Mouse (Mus musculus) limb, embryonic 13.5 days (tissue): ENCODE data around the gene B3gnt4. TPM values are rescaled to one million over a fixed set of nuclear protein-coding genes. Genes with fewer than 3 reads are reported as not detected.
"Not testable (repeated sequence)": the region's sequence is repeated elsewhere in the genome, so short reads cannot be mapped to it uniquely, and the experiment has no call there.

ENCODE experiments used
- ATAC-seq: fragments of 200-750 bp; cut with Nextera tagmentation; 2 replicates; pipeline ENCODE4 v1.8.0; 2017; ENCODE audit warnings: low read depth, moderate number of reproducible peaks, moderate TSS enrichment; ENCODE audit not compliant: low FRiP score
- H3K27ac ChIP-seq: fragments of 300-500 bp; sonication (generic); 2 replicates; pipeline ENCODE4 v1.5.1; 2015; ENCODE audit warnings: inconsistent platforms, mild to moderate bottlenecking, moderate library complexity
- H3K27me3 ChIP-seq: fragments of 300-500 bp; sonication (generic); 2 replicates; pipeline ENCODE4 v1.6.1; 2015; ENCODE audit warnings: mild to moderate bottlenecking, inconsistent platforms
- H3K36me3 ChIP-seq: fragments of 300-500 bp; sonication (generic); 2 replicates; pipeline ENCODE4 v1.6.1; 2015; ENCODE audit warnings: inconsistent platforms, mild to moderate bottlenecking, moderate library complexity
- H3K4me1 ChIP-seq: fragments of 300-500 bp; sonication (generic); 2 replicates; pipeline ENCODE4 v1.6.1; 2015; ENCODE audit warnings: inconsistent platforms
- H3K4me2 ChIP-seq: fragments of 300-500 bp; sonication (generic); replicated peaks from 2 replicates; pipeline ENCODE4 v1.6.1; 2015; ENCODE audit warnings: inconsistent platforms, mild to moderate bottlenecking, moderate library complexity
- H3K4me3 ChIP-seq: fragments of 300-500 bp; sonication (generic); 2 replicates; pipeline ENCODE4 v1.5.1; 2015; ENCODE audit warnings: moderate library complexity, mild to moderate bottlenecking, inconsistent platforms
- H3K9ac ChIP-seq: fragments of 300-500 bp; sonication (generic); 2 replicates; pipeline ENCODE4 v1.6.1; 2015; ENCODE audit warnings: mild to moderate bottlenecking, inconsistent platforms
- H3K9me3 ChIP-seq: fragments of 300-500 bp; sonication (generic); 2 replicates; pipeline ENCODE4 v1.6.1; 2016; ENCODE audit warnings: inconsistent platforms
- WGBS: fragments of 180-500 bp; shearing (Covaris S2); methylation state at CpG from one replicate; pipeline ENCODE4 v1.1.7; 2015; 5-methylcytosine and 5-hydroxymethylcytosine counted together
- polyA plus RNA-seq: library from polyadenylated mRNA; unstranded; fragments of >200 nt; fragmentation: Nextera tagmentation; extraction: Ambion mirVana; gene quantifications from 2 replicates; pipeline ENCODE4 v1.2.1, GENCODE M21; 2015

Gene B3gnt4
- polyA plus RNA-seq, 1 experiment from 2014 or later: 0.50 TPM

DNA sequence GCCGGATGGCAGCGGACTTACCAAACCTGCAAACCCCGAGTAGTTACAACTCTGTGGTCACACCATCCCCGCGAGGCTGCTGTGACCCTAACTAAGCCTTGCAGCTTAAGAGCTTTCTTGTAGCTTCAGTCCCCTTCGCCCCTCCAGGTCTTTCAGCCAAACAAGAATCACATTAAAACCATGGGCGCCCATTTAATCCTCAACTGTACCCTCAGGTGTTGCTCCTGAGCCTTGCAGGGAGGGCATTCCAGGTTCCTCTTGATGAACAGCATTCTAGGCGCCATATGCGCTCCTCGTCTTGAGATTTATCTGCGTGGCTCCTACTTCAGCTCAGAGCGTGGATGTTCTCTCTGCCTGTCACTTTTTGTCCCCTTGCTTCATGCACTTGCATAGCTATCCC lies 1.3 kb upstream of the B3gnt4 start:
- Histone ChIP-seq H3K27me3 (peaks cover 37% of the 10 kb centered on the region), H3K9ac (peak overlapping the region; percentile 70), H3K4me2 (peak overlapping the region; percentile 88), H3K9me3 (no peaks in the 10 kb centered on the region), H3K36me3 (peaks cover 29% of the 10 kb centered on the region), H3K27ac (no peak overlapping the region), H3K4me1 (peaks cover 16% of the 10 kb centered on the region), H3K4me3 (peak overlapping the region; percentile 65)
- no peak for ATAC-seq
- 6% methylated on average over 12 of the region's 12 CpGs for WGBS

DNA sequence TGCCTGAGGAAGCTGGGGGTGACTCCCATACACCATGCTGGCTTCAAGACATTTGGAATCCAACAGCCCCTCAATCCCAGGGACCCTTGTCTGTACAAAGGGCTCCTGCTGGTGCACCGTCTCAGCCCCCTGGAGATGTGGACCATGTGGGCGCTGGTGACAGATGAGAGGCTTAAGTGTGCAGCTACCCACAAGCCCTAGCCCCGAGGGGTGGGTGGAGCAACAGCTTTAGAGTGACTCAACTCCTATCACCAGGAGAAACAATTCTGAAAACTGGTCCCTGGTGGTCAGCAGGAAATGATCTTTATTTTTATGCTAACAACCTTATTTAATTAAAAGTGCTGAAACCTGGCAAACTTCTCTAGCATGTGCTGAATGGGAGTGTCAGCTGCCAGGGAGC lies 1.2 kb downstream of the B3gnt4 start:
- not testable (repeated sequence) for H3K4me2 ChIP-seq, H3K27ac ChIP-seq, ATAC-seq, H3K9ac ChIP-seq, H3K4me3 ChIP-seq, H3K9me3 ChIP-seq
- Histone ChIP-seq H3K36me3 (peaks cover 53% of the 10 kb centered on the region), H3K4me1 (peaks cover 16% of the 10 kb centered on the region), H3K27me3 (peaks cover 30% of the 10 kb centered on the region)
- 81% methylated on average over 3 of the region's 3 CpGs for WGBS

DNA sequence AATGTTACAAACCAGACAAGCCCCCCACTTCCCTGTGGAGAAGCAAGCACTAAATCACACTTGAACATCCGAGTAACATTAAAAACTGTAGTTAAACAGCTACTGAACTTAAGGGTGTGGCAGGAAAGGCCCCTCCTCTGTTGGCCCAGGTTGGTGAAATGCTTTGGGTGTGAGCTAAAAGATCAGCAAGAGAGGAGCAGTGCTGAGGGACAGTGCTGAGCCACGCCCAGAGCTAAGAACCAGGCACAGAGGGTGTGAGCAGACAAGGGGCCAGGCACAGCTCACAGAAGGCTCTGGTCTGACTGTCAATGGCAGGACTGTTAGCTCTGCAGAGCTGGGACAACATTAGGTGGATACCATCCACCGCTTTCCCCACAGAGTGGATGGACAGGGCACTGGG lies 1.8 kb downstream of the B3gnt4 start:
- 73% methylated on average over 3 of the region's 3 CpGs for WGBS
- H3K27ac ChIP-seq: no peak overlapping the region
- peaks cover 59% of the 10 kb centered on the region for H3K36me3 ChIP-seq
- H3K4me3 ChIP-seq: no peak overlapping the region
- H3K4me2 ChIP-seq: no peak overlapping the region
- no peak for ATAC-seq
- H3K27me3 ChIP-seq: peaks cover 23% of the 10 kb centered on the region
- no peak overlapping the region for H3K9ac ChIP-seq
- no peaks in the 10 kb centered on the region for H3K9me3 ChIP-seq
- H3K4me1 ChIP-seq: peaks cover 16% of the 10 kb centered on the region

DNA sequence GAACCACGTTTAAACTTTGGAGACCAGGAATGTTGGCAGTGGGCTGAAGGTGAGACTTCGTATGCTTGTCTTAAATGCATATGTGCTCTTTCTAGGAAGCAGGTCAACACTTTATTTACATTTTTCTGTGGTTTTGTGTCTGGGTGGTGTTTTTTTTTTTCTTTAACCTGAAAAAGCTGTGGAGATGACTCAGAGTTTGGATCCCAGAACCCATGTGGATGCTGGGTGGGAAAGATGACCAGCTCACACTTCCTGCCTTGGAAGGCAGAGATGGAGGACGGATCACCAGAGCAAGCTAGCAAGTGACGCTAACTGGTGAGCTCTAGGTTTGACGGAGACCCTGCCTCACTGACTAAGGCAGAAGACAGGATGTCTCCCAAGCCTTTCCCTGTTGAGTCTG lies 4.6 kb downstream of the B3gnt4 start:
- Histone ChIP-seq H3K27ac (no peak overlapping the region), H3K27me3 (peaks cover 5% of the 10 kb centered on the region; the same call in 1 of the 2 replicates), H3K9me3 (no peaks in the 10 kb centered on the region), H3K9ac (no peak overlapping the region), H3K4me1 (peaks cover 2% of the 10 kb centered on the region), H3K4me2 (no peak overlapping the region), H3K4me3 (no peak overlapping the region), H3K36me3 (peaks cover 85% of the 10 kb centered on the region)
- 89% methylated on average over 5 of the region's 5 CpGs for WGBS
- no peak for ATAC-seq

DNA sequence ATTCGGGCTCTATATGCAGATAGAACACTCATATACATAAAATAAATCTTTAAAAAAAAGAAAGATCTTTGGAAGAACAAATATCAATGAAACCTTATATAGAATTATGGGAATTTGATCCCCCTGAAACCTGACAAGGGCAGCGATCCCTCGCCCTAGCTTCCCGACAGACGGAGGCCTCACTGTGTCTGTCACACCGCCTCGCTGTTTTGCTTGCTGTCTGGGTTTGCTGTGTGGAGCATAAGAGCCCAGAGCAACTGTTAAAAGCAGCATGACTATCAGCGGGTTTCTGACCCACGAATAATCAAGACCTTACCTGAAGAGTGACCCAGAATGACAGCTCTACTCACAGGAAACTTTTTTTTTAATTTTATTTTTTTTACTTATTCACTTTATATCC lies 10.4 kb downstream of the B3gnt4 start:
- H3K4me3 ChIP-seq: no peak overlapping the region
- no peaks in the 10 kb centered on the region for H3K9me3 ChIP-seq
- WGBS: 74% methylated on average over 9 of the region's 9 CpGs
- no peak overlapping the region for H3K27ac ChIP-seq
- H3K27me3 ChIP-seq: no peaks in the 10 kb centered on the region
- H3K4me1 ChIP-seq: peaks cover 36% of the 10 kb centered on the region
- H3K4me2 ChIP-seq: no peak overlapping the region
- ATAC-seq: no peak
- no peak overlapping the region for H3K9ac ChIP-seq
- peaks cover 41% of the 10 kb centered on the region for H3K36me3 ChIP-seq

DNA sequence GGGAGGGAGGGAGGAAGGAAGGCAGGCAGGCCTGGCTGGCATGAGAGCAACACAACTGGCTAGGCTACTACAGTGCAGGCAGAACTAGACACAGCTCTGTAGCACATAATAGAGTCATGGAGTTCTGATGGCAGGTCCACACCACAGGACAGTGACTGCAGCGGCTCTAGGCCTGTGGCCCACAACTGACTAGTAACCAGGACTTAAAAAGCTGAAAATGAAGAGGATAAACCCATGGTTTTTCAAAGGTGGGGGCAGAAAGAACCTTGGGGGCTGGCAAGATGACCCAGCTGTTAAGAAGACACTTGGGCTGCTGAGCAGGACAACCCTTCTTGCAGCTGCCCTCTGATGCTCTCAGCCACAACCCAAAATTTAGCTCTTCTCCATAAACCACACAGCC lies 11.4 kb downstream of the B3gnt4 start:
- Histone ChIP-seq H3K27ac (no peak overlapping the region), H3K4me1 (peaks cover 36% of the 10 kb centered on the region), H3K4me3 (no peak overlapping the region), H3K36me3 (peaks cover 31% of the 10 kb centered on the region), H3K27me3 (no peaks in the 10 kb centered on the region), H3K4me2 (no peak overlapping the region), H3K9ac (no peak overlapping the region), H3K9me3 (no peaks in the 10 kb centered on the region)
- WGBS: 89% methylated on average over 1 of the region's 1 CpGs
- no peak for ATAC-seq

DNA sequence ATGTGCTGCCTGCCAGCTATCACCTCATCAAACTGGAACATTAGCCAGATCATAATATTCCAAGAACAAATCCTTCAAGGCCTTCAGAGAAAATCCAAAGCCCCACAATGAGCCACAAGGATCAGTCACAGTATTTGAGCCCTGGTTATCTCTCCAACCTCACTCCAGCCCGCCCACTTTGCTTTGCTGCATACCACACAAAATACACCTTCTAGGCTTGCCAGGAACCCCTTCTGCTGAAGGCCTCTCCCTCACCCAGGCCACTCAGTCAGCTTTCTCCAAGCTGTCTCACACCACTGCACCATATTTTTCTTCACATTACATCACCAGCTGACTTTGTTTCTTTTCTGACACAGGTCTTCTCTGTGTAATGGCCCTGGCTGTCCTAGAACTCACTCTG lies 11.9 kb downstream of the B3gnt4 start:
- Histone ChIP-seq H3K4me2 (no peak overlapping the region; the same call in 1 of the 2 replicates), H3K9ac (peak overlapping the region; percentile 82; the same call in 1 of the 2 replicates), H3K27me3 (no peaks in the 10 kb centered on the region), H3K4me1 (peaks cover 36% of the 10 kb centered on the region), H3K9me3 (no peaks in the 10 kb centered on the region), H3K4me3 (no peak overlapping the region), H3K27ac (no peak overlapping the region), H3K36me3 (peaks cover 26% of the 10 kb centered on the region)
- ATAC-seq: no peak
- WGBS: 75% methylated on average over 1 of the region's 1 CpGs

DNA sequence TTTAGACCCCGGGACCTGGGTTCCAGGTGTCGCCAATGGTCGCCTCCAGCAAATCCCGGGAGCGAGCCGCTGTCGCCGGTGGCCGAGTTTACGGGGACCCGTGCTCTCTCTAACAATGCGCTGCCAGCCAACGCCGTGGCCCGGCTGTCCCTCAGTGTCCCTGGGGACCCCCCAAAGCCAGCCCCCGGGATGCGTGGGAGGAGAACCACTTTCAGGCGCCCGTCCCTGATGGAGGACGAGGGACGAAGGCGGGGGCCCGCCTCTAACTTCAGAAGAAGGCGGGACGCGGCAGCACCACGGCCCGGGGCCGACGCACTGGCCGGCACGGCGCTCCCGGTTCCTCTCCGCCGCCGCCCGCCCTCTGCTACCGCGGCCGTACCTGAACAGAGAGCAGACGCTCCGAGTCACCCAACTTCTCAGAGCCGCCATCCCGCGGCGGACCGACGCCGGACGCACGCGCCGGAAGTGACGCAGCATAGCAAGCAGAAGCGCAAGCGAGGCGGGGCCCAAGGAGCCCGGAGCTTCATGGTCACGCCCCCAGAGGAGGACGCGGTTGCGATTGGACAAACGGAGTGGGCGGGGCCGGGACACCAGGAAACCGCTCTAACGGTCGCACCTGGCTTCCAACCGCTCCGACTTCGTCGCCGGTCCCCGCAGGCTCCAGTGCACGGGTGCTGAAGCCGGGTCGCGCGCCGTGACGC lies 13.6 kb downstream of the B3gnt4 start, which contains the start of gene Diablo:
TSS of gene Diablo (minus strand) at position 485 of the 701 bp plus-strand sequence.
- H3K36me3 ChIP-seq: peaks cover 23% of the 10 kb centered on the region
- H3K27me3 ChIP-seq: no peaks in the 10 kb centered on the region
- peak within 1 kb of the TSS; percentile 82 for H3K9ac ChIP-seq
- peak within 1 kb of the TSS; percentile 96 for H3K4me2 ChIP-seq
- H3K27ac ChIP-seq: no peak within 1 kb of the TSS
- under 1% methylated on average over 76 of the region's 82 CpGs for WGBS
- ATAC-seq: peak; percentile 98
- H3K9me3 ChIP-seq: no peaks in the 10 kb centered on the region
- peaks cover 36% of the 10 kb centered on the region for H3K4me1 ChIP-seq
- peak within 1 kb of the TSS; percentile 87 for H3K4me3 ChIP-seq

DNA sequence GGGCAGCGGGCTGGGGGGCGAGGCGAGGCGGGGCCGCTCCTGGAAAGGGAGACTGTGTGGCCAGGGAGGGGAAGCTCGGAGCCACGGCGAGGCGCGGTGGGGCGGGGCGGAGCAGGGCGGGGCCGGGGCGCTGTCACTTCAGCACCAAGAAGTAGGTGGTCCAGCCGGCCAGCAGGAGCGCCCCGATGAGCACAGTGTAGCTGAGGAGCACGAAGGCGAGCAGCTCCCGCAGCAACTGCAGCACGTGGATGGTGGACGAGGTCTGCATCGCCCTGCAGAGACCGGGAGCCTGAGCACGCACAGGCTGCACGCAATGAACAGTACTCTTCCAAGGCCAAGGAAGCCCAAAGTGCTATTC lies 14.1 kb downstream of the B3gnt4 start:
- under 1% methylated on average over 25 of the region's 27 CpGs for WGBS
- Histone ChIP-seq H3K36me3 (peaks cover 24% of the 10 kb centered on the region), H3K9me3 (no peaks in the 10 kb centered on the region), H3K27me3 (no peaks in the 10 kb centered on the region), H3K9ac (peak overlapping the region; percentile 82; the same call in 1 of the 2 replicates), H3K4me3 (peak overlapping the region; percentile 87), H3K27ac (no peak overlapping the region), H3K4me1 (peaks cover 36% of the 10 kb centered on the region), H3K4me2 (peak overlapping the region; percentile 96)
- peak; percentile 97 for ATAC-seq

DNA sequence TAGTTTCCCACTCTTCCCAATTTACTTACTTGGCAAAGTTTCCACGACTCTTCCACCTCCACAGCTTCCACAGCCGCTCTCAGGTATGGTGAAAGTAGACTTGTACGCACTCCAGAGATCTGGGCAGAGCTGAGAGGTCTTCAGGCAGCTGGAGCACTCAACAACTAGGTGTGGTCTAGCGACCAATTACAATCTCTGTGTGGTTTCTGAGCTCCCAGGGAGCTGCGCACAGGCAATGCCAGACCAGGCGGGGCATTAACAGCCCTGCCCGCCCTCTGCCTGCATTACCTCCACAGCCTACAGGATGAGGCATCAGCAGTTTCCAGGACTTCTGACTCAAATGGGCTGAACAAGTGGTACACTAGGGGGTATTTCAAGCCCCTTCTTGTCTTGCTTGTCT lies 15.0 kb downstream of the B3gnt4 start, which contains the start of gene Gm49027:
TSS of gene Gm49027 (minus strand) at position 208 of the 400 bp plus-strand sequence.
- Histone ChIP-seq H3K9me3 (no peaks in the 10 kb centered on the region), H3K9ac (no peak within 1 kb of the TSS), H3K36me3 (peaks cover 27% of the 10 kb centered on the region), H3K4me2 (peak within 1 kb of the TSS; percentile 96), H3K27ac (no peak within 1 kb of the TSS), H3K4me3 (peak within 1 kb of the TSS; percentile 87), H3K27me3 (no peaks in the 10 kb centered on the region), H3K4me1 (peaks cover 32% of the 10 kb centered on the region)
- 81% methylated on average over 7 of the region's 7 CpGs for WGBS
- no peak for ATAC-seq

DNA sequence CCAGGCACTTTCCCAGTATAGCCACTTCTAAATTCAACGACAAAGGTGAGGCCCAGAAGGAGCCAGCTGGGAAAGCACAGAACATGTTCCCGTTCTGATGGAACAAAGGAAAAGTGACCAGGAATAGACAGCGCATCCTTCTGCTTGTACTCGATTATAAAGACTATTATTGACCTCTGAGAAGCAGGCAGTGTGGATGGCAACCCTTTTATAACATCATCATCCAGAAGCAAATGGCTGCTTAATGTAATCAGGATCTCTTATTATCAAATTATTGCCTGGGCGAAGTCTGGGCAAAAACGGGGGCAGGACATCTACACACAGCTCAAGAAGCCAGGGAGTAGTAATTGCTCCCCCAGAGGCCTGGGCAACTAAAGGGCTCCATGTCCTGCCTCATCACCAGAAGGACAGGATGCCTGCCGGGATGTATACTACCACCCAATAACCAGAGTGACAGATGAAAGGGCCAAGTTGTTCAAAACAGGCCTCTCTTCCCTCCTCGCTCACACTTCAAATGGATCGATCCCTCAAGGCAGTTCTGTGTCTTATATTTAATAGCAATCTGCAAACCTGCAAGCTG lies 15.7 kb downstream of the B3gnt4 start:
- no peaks in the 10 kb centered on the region for H3K9me3 ChIP-seq
- peaks cover 28% of the 10 kb centered on the region for H3K4me1 ChIP-seq
- ATAC-seq: no peak
- no peak overlapping the region for H3K9ac ChIP-seq
- H3K4me2 ChIP-seq: no peak overlapping the region
- H3K36me3 ChIP-seq: peaks cover 35% of the 10 kb centered on the region
- H3K4me3 ChIP-seq: no peak overlapping the region
- H3K27ac ChIP-seq: no peak overlapping the region
- H3K27me3 ChIP-seq: no peaks in the 10 kb centered on the region
- WGBS: 88% methylated on average over 9 of the region's 9 CpGs

DNA sequence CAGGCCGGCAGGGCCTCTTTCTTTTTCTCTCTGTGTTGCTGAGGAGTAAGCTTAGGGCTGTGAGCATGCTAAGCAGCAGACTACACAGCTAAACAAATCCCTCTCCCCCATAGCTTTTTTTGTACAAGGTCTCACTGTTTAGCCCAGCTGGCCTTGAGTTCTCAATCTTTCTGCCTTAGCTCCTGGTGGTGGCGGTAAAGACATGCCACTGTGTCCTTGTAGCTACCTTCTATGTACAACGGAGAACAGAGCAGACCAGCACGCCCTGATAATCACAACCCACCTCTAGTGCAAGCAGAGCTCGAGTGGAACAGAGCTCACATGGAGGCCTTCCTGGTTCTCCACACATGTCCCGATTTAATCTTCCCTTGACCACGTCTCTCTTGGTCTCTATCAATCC lies 18.4 kb downstream of the B3gnt4 start:
- peaks cover 61% of the 10 kb centered on the region for H3K36me3 ChIP-seq
- peaks cover 5% of the 10 kb centered on the region for H3K4me1 ChIP-seq
- no peak overlapping the region for H3K4me2 ChIP-seq
- H3K4me3 ChIP-seq: no peak overlapping the region
- no peak overlapping the region for H3K9ac ChIP-seq
- 83% methylated on average over 7 of the region's 7 CpGs for WGBS
- no peaks in the 10 kb centered on the region for H3K27me3 ChIP-seq
- no peak for ATAC-seq
- no peaks in the 10 kb centered on the region for H3K9me3 ChIP-seq
- no peak overlapping the region for H3K27ac ChIP-seq
